Mouse (Mus musculus) subcutaneous adipose tissue, adult 2 months (tissue): ENCODE data around the gene Hist1h3d. TPM values are rescaled to one million over a fixed set of nuclear protein-coding genes. Genes with fewer than 3 reads are reported as not detected.

Experiments
- polyA plus RNA-seq: library from polyadenylated mRNA; depleted of rRNA; stranded (reverse); fragments of >200 nt; gene quantifications from 2 replicates; pipeline ENCODE4 v1.2.3, GENCODE M21; 2012; ENCODE audit warnings: low replicate concordance; rRNA removed

Gene Hist1h3d
- polyA plus RNA-seq, 1 experiment = 10.6 TPM

Other genes starting within 250 kb of the Hist1h3d start
- gene Zfp322a, start 206.6 kb upstream of the Hist1h3d start, polyA plus RNA-seq = 1.7 and 3.0 TPM in 2 replicates
- 3.0 and 4.4 TPM in 2 replicates for gene Abt1, start 151.9 kb upstream of the Hist1h3d start, polyA plus RNA-seq
- not detected in 2 replicates for gene Btn1a1, start 109.9 kb upstream of the Hist1h3d start, polyA plus RNA-seq
- not detected in 2 replicates for gene Btn2a2, start 86.9 kb upstream of the Hist1h3d start, polyA plus RNA-seq
- 57.5 and 141 TPM in 2 replicates for gene Hist1h4h, start 44.7 kb upstream of the Hist1h3d start, polyA plus RNA-seq
- gene Hist1h2af, start 41.9 kb upstream of the Hist1h3d start, polyA plus RNA-seq = 3.5 and 114 TPM in 2 replicates
- gene Hist1h3g, start 40.3 kb upstream of the Hist1h3d start, polyA plus RNA-seq = 1.4 and 14.2 TPM in 2 replicates
- 0.62 and 1.6 TPM in 2 replicates for gene Hist1h2bh, start 32.4 kb upstream of the Hist1h3d start, polyA plus RNA-seq
- gene Hist1h3f, start 31.7 kb upstream of the Hist1h3d start, polyA plus RNA-seq = 2.2 and 3.5 TPM in 2 replicates
- 1.6 and 10.0 TPM in 2 replicates for gene Hist1h4f, start 24.1 kb upstream of the Hist1h3d start, polyA plus RNA-seq
- gene Hist1h1d, start 22.5 kb upstream of the Hist1h3d start, polyA plus RNA-seq = 0.19 and 0.29 TPM in 2 replicates
- gene Hist1h3e, start 13.4 kb upstream of the Hist1h3d start, polyA plus RNA-seq = 4.3 and 14.6 TPM in 2 replicates
- gene Hist1h2ae, start 4.5 kb upstream of the Hist1h3d start, polyA plus RNA-seq = 0.97 and 6.5 TPM in 2 replicates
- 13.0 and 39.0 TPM in 2 replicates for gene Hist1h2bg, start 4.4 kb upstream of the Hist1h3d start, polyA plus RNA-seq
- gene Hist1h2bf, start 1.6 kb upstream of the Hist1h3d start, polyA plus RNA-seq = 7.1 TPM in 1 of 2 replicates, not detected in the other
- gene Hist1h2ad, start 1.4 kb upstream of the Hist1h3d start, polyA plus RNA-seq = 1.2 and 2.4 TPM in 2 replicates
- gene Hist1h4d, start 5.8 kb downstream of the Hist1h3d start, polyA plus RNA-seq = 3.8 and 10.8 TPM in 2 replicates
- 3.5 and 10.2 TPM in 2 replicates for gene Hist1h2be, start 45.4 kb downstream of the Hist1h3d start, polyA plus RNA-seq
- 2.3 and 5.0 TPM in 2 replicates for gene Hist1h1e, start 46.8 kb downstream of the Hist1h3d start, polyA plus RNA-seq
- gene Hist1h2ac, start 108.2 kb downstream of the Hist1h3d start, polyA plus RNA-seq = 0.29 and 0.85 TPM in 2 replicates
- 245 and 394 TPM in 2 replicates for gene Hist1h2bc, start 108.4 kb downstream of the Hist1h3d start, polyA plus RNA-seq
- gene Hist1h1t, start 120.1 kb downstream of the Hist1h3d start, polyA plus RNA-seq = not detected in 2 replicates
- 5.8 TPM in 2 replicates for gene Hist1h4c, start 122.7 kb downstream of the Hist1h3d start, polyA plus RNA-seq
- 45.6 and 144 TPM in 2 replicates for gene Hfe, start 135.1 kb downstream of the Hist1h3d start, polyA plus RNA-seq
- 73.0 and 92.8 TPM in 2 replicates for gene Hist1h1c, start 163.0 kb downstream of the Hist1h3d start, polyA plus RNA-seq
- gene Hist1h3c, start 169.8 kb downstream of the Hist1h3d start, polyA plus RNA-seq = 0.89 and 13.7 TPM in 2 replicates
- 7.3 and 9.2 TPM in 2 replicates for gene Hist1h2bb, start 171.0 kb downstream of the Hist1h3d start, polyA plus RNA-seq
- gene Hist1h2ab, start 175.4 kb downstream of the Hist1h3d start, polyA plus RNA-seq = 1.4 and 13.7 TPM in 2 replicates
- 2.3 and 17.2 TPM in 2 replicates for gene Hist1h3b, start 176.5 kb downstream of the Hist1h3d start, polyA plus RNA-seq
- gene Hist1h4b, start 181.2 kb downstream of the Hist1h3d start, polyA plus RNA-seq = 7.7 TPM in 1 of 2 replicates, not detected in the other
- gene Hist1h4a, start 185.5 kb downstream of the Hist1h3d start, polyA plus RNA-seq = 7.6 and 9.8 TPM in 2 replicates
- gene Hist1h3a, start 186.6 kb downstream of the Hist1h3d start, polyA plus RNA-seq = 1.3 and 14.9 TPM in 2 replicates
- gene Hist1h1a, start 187.9 kb downstream of the Hist1h3d start, polyA plus RNA-seq = 0.17 and 0.86 TPM in 2 replicates
- gene Trim38, start 194.2 kb downstream of the Hist1h3d start, polyA plus RNA-seq = 0.24 TPM in 1 of 2 replicates, not detected in the other
- gene Slc17a2, start 231.2 kb downstream of the Hist1h3d start, polyA plus RNA-seq = not detected in 2 replicates